10 mouse cellular contexts compared by ENCODE assay signal in genomic region chr12:5275507-5275936, GRCm38 (mm10).
DNase-seq lines count a peak whose midpoint lies in the region; ATAC-seq lines count a peak whose summit lies in the region.
"Had no signal": no experiment of that assay in that cellular context is flagged by ENCODE, and none has a peak within 500 bp of the region (broad histone marks: within the 10 kb centered on the region; RNA-seq: fewer than 3 reads in every experiment).

No protein-coding gene starts in this region.

- 0 out of 2 replicates have a peak, but pooled peaks have one; percentile 10 for ATAC-seq in forebrain, embryonic 11.5 days (replicated peaks; ENCODE audit: low FRiP score)
- ATAC-seq in embryonic facial prominence, embryonic 14.5 days (ENCODE audit: low read depth): no peak
- peak; percentile 37 for ATAC-seq in midbrain, embryonic 15.5 days (replicated peaks)
- no peak for ATAC-seq in megakaryocyte, adult 5-6 weeks (ENCODE audit: poor library complexity, severe bottlenecking)
- no peak for ATAC-seq in cerebellum, adult (ENCODE audit: insufficient number of reproducible peaks, low FRiP score, low TSS enrichment)

- no peaks in the 10 kb centered on the region; the same call in 1 of the 2 replicates for H3K9me3 ChIP-seq in forebrain, embryonic 11.5 days (ENCODE audit: control insufficient read depth, low read length)
- H3K9me3 ChIP-seq in forebrain, embryonic 10.5 days: peaks cover 8% of the 10 kb centered on the region; the same call in 1 of the 2 replicates
- H3K9me3 ChIP-seq in embryonic facial prominence, embryonic 14.5 days (ENCODE audit: control insufficient read depth, low read length): peaks cover 3% of the 10 kb centered on the region; the same call in 1 of the 2 replicates
- H3K9me3 ChIP-seq in limb, embryonic 10.5 days (replicated peaks): no peaks in the 10 kb centered on the region
- no peaks in the 10 kb centered on the region for H3K9me3 ChIP-seq in midbrain, embryonic 15.5 days

- H3K4me1 ChIP-seq in forebrain, embryonic 11.5 days (replicated peaks; ENCODE audit: control insufficient read depth, insufficient read depth, low read length): 0 out of 2 replicates have a peak, but pooled peaks cover 9% of the 10 kb centered on the region
- H3K4me1 ChIP-seq in forebrain, embryonic 10.5 days: peaks cover 28% of the 10 kb centered on the region
- peaks cover 28% of the 10 kb centered on the region for H3K4me1 ChIP-seq in embryonic facial prominence, embryonic 14.5 days (ENCODE audit: control insufficient read depth, insufficient read depth, low read length)
- peaks cover 28% of the 10 kb centered on the region for H3K4me1 ChIP-seq in limb, embryonic 10.5 days
- H3K4me1 ChIP-seq in midbrain, embryonic 15.5 days: peaks cover 30% of the 10 kb centered on the region

- H3K27me3 ChIP-seq in forebrain, embryonic 11.5 days (ENCODE audit: control insufficient read depth, insufficient read depth, low read length): no peaks in the 10 kb centered on the region
- H3K27me3 ChIP-seq in forebrain, embryonic 10.5 days (ENCODE audit: poor library complexity, severe bottlenecking): no peaks in the 10 kb centered on the region
- H3K27me3 ChIP-seq in embryonic facial prominence, embryonic 14.5 days (replicated peaks; ENCODE audit: control insufficient read depth, insufficient read depth, low read length): no peaks in the 10 kb centered on the region
- no peaks in the 10 kb centered on the region for H3K27me3 ChIP-seq in limb, embryonic 10.5 days (ENCODE audit: low read depth, poor library complexity, severe bottlenecking)
- H3K27me3 ChIP-seq in midbrain, embryonic 15.5 days (replicated peaks): no peaks in the 10 kb centered on the region

- H3K4me2 ChIP-seq in forebrain, embryonic 11.5 days (ENCODE audit: low read depth, low read length, severe bottlenecking): no peak overlapping the region
- no peak overlapping the region for H3K4me2 ChIP-seq in embryonic facial prominence, embryonic 14.5 days (ENCODE audit: low read depth, low read length)
- no peak overlapping the region for H3K4me2 ChIP-seq in midbrain, embryonic 15.5 days

- H3K27ac ChIP-seq in forebrain, embryonic 11.5 days (ENCODE audit: low read depth, low read length): no peak overlapping the region
- no peak overlapping the region for H3K27ac ChIP-seq in forebrain, embryonic 10.5 days
- no peak overlapping the region for H3K27ac ChIP-seq in embryonic facial prominence, embryonic 14.5 days (replicated peaks; ENCODE audit: low read depth, low read length)
- H3K27ac ChIP-seq in limb, embryonic 10.5 days: 0 out of 2 replicates have a peak overlapping the region, but pooled peaks have one; percentile 26
- no peak overlapping the region for H3K27ac ChIP-seq in midbrain, embryonic 15.5 days

- no peak for DNase-seq in forebrain, embryonic 11.5 days (ENCODE audit: low spot score)
- DNase-seq in forebrain, embryonic 10.5 days (ENCODE audit: extremely low spot score, low spot score): no peak
- DNase-seq in embryonic facial prominence, embryonic 14.5 days (ENCODE audit: low spot score): peak; percentile 89
- no peak for DNase-seq in limb, embryonic 10.5 days (ENCODE audit: low spot score)
- DNase-seq in kidney, postnatal 10 days: no peak
- DNase-seq: cerebellum, postnatal 25 days; kidney, adult 8-10 months had no signal

- H3K9ac ChIP-seq in forebrain, embryonic 11.5 days (ENCODE audit: low read length): no peak overlapping the region
- H3K9ac ChIP-seq in embryonic facial prominence, embryonic 14.5 days (ENCODE audit: low read depth, low read length): no peak overlapping the region
- H3K9ac ChIP-seq in midbrain, embryonic 15.5 days: no peak overlapping the region

- WGBS in forebrain, embryonic 11.5 days: 53% methylated on average over 6 of the region's 6 CpGs
- WGBS in forebrain, embryonic 10.5 days: 88% methylated on average over 6 of the region's 6 CpGs
- 37% methylated on average over 6 of the region's 6 CpGs for WGBS in embryonic facial prominence, embryonic 14.5 days
- WGBS in limb, embryonic 10.5 days: 81% methylated on average over 6 of the region's 6 CpGs
- 41% methylated on average over 6 of the region's 6 CpGs for WGBS in midbrain, embryonic 15.5 days

- H3K36me3 ChIP-seq in forebrain, embryonic 11.5 days (ENCODE audit: control insufficient read depth, insufficient read depth, low read length): no peaks in the 10 kb centered on the region
- H3K36me3 ChIP-seq in forebrain, embryonic 10.5 days (replicated peaks): no peaks in the 10 kb centered on the region
- no peaks in the 10 kb centered on the region for H3K36me3 ChIP-seq in embryonic facial prominence, embryonic 14.5 days (ENCODE audit: control insufficient read depth, insufficient read depth, low read length)
- no peaks in the 10 kb centered on the region for H3K36me3 ChIP-seq in limb, embryonic 10.5 days
- H3K36me3 ChIP-seq in midbrain, embryonic 15.5 days (replicated peaks): no peaks in the 10 kb centered on the region

- H3K4me3 ChIP-seq in forebrain, embryonic 11.5 days (ENCODE audit: low read depth, low read length): no peak overlapping the region
- H3K4me3 ChIP-seq in forebrain, embryonic 10.5 days: no peak overlapping the region
- no peak overlapping the region for H3K4me3 ChIP-seq in embryonic facial prominence, embryonic 14.5 days (ENCODE audit: low read depth, low read length)
- H3K4me3 ChIP-seq in limb, embryonic 10.5 days: no peak overlapping the region
- H3K4me3 ChIP-seq in midbrain, embryonic 15.5 days: no peak overlapping the region

Comparison
In these comparisons a context has a peak if more than half of its experiments do, and no peak if none do; other contexts are left out.
1. ATAC-seq: peak in forebrain, embryonic 11.5 days (single experiment) and midbrain, embryonic 15.5 days (single experiment); none in embryonic facial prominence, embryonic 14.5 days (single experiment), megakaryocyte, adult 5-6 weeks (single experiment) and cerebellum, adult (single experiment).